Mouse (Mus musculus) limb, embryonic 13.5 days (tissue): ENCODE measurements around the gene Zkscan1. TPM values are rescaled to one million over a fixed set of nuclear protein-coding genes. Genes with fewer than 3 reads are reported as not detected.
A peak's percentile ranks its signal among the peaks of the same experiment; 100 is the strongest.

Source experiments
- ATAC-seq: fragments of 200-750 bp; cut with Nextera tagmentation; 2 replicates; pipeline ENCODE4 v1.8.0; 2017; ENCODE audit warnings: low read depth, moderate number of reproducible peaks, moderate TSS enrichment; ENCODE audit not compliant: low FRiP score
- H3K27ac ChIP-seq: fragments of 300-500 bp; sonication (generic); 2 replicates; pipeline ENCODE4 v1.5.1; 2015; ENCODE audit warnings: inconsistent platforms, mild to moderate bottlenecking, moderate library complexity
- H3K27me3 ChIP-seq: fragments of 300-500 bp; sonication (generic); 2 replicates; pipeline ENCODE4 v1.6.1; 2015; ENCODE audit warnings: mild to moderate bottlenecking, inconsistent platforms
- H3K36me3 ChIP-seq: fragments of 300-500 bp; sonication (generic); 2 replicates; pipeline ENCODE4 v1.6.1; 2015; ENCODE audit warnings: inconsistent platforms, mild to moderate bottlenecking, moderate library complexity
- H3K4me1 ChIP-seq: fragments of 300-500 bp; sonication (generic); 2 replicates; pipeline ENCODE4 v1.6.1; 2015; ENCODE audit warnings: inconsistent platforms
- H3K4me2 ChIP-seq: fragments of 300-500 bp; sonication (generic); replicated peaks from 2 replicates; pipeline ENCODE4 v1.6.1; 2015; ENCODE audit warnings: inconsistent platforms, mild to moderate bottlenecking, moderate library complexity
- H3K4me3 ChIP-seq: fragments of 300-500 bp; sonication (generic); 2 replicates; pipeline ENCODE4 v1.5.1; 2015; ENCODE audit warnings: moderate library complexity, mild to moderate bottlenecking, inconsistent platforms
- H3K9ac ChIP-seq: fragments of 300-500 bp; sonication (generic); 2 replicates; pipeline ENCODE4 v1.6.1; 2015; ENCODE audit warnings: mild to moderate bottlenecking, inconsistent platforms
- H3K9me3 ChIP-seq: fragments of 300-500 bp; sonication (generic); 2 replicates; pipeline ENCODE4 v1.6.1; 2016; ENCODE audit warnings: inconsistent platforms
- WGBS: fragments of 180-500 bp; shearing (Covaris S2); methylation state at CpG from one replicate; pipeline ENCODE4 v1.1.7; 2015; 5-methylcytosine and 5-hydroxymethylcytosine counted together
- polyA plus RNA-seq: library from polyadenylated mRNA; unstranded; fragments of >200 nt; fragmentation: Nextera tagmentation; extraction: Ambion mirVana; gene quantifications from 2 replicates; pipeline ENCODE4 v1.2.1, GENCODE M21; 2015

Gene Zkscan1
- polyA plus RNA-seq, 1 experiment from 2014 or later, result 22.4 TPM

DNA sequence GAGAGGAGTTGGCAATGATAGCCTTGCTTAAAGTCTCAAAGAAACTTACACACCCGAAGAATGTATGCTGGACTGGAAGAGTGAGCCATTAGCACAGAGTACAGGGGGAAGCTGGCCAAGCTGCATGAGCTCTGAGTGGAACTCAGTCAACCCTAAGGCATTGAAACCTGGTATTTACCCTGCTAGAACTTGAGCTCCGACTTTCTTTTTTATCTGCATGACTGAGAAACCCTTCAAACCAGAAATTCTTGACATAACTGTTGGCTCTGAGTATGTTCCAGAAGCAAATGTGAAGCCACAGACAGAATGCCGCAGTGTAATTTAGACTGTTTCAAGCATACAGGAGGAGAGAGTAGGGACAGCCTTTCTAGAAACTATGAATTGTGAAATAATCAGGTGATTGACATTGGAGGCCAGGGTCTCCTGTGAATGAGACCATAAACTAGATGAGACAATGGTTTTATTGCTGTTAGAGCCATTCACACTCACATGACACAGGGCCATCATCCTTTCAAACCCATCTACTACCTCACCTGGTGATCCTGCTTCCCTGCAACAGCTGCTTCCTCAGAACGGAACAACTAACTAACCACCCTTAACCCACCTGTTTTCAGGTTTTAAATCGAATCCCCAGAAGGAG, 47.7 kb downstream of the Zkscan1 start:
- H3K9me3 ChIP-seq, result no peaks in the 10 kb centered on the region
- H3K36me3 ChIP-seq, result peaks cover 81% of the 10 kb centered on the region
- H3K27ac ChIP-seq, result no peak overlapping the region
- H3K4me2 ChIP-seq, result no peak overlapping the region
- H3K4me3 ChIP-seq, result no peak overlapping the region
- no peaks in the 10 kb centered on the region for H3K27me3 ChIP-seq
- H3K4me1 ChIP-seq, result no peaks in the 10 kb centered on the region
- H3K9ac ChIP-seq, result no peak overlapping the region
- WGBS, result 80% methylated on average over 5 of the region's 5 CpGs
- no peak for ATAC-seq

GRCm38 (mm10) chr5:138137257-138137656, 52.4 kb downstream of the Zkscan1 start:
- H3K4me3 ChIP-seq, result no peak overlapping the region
- no peaks in the 10 kb centered on the region for H3K27me3 ChIP-seq
- peaks cover 42% of the 10 kb centered on the region for H3K36me3 ChIP-seq
- 89% methylated on average over 4 of the region's 4 CpGs for WGBS
- H3K4me2 ChIP-seq, result no peak overlapping the region
- H3K4me1 ChIP-seq, result no peaks in the 10 kb centered on the region
- no peak overlapping the region for H3K9ac ChIP-seq
- H3K27ac ChIP-seq, result no peak overlapping the region
- H3K9me3 ChIP-seq, result no peaks in the 10 kb centered on the region
- no peak for ATAC-seq

- no peak overlapping the region for H3K4me2 ChIP-seq
- no peak overlapping the region for H3K4me3 ChIP-seq
- H3K9ac ChIP-seq, result no peak overlapping the region
- H3K27ac ChIP-seq, result no peak overlapping the region
- no peaks in the 10 kb centered on the region for H3K4me1 ChIP-seq
- 61% methylated on average over 8 of the region's 8 CpGs for WGBS
- ATAC-seq, result no peak
- H3K9me3 ChIP-seq, result no peaks in the 10 kb centered on the region
- no peaks in the 10 kb centered on the region for H3K27me3 ChIP-seq
- peaks cover 40% of the 10 kb centered on the region for H3K36me3 ChIP-seq
These were observed 53.2 kb downstream of the Zkscan1 start for GRCm38 (mm10) chr5:138137935-138138549.

GRCm38 (mm10) chr5:138138585-138138984, 53.7 kb downstream of the Zkscan1 start:
- no peak overlapping the region for H3K9ac ChIP-seq
- 80% methylated on average over 4 of the region's 4 CpGs for WGBS
- no peak for ATAC-seq
- H3K4me2 ChIP-seq, result no peak overlapping the region
- no peaks in the 10 kb centered on the region for H3K9me3 ChIP-seq
- H3K27me3 ChIP-seq, result no peaks in the 10 kb centered on the region
- H3K27ac ChIP-seq, result no peak overlapping the region
- H3K4me3 ChIP-seq, result no peak overlapping the region
- H3K4me1 ChIP-seq, result no peaks in the 10 kb centered on the region
- peaks cover 40% of the 10 kb centered on the region for H3K36me3 ChIP-seq

- Histone ChIP-seq H3K27ac (no peak overlapping the region), H3K4me2 (peak overlapping the region; percentile 81), H3K27me3 (no peaks in the 10 kb centered on the region), H3K4me1 (peaks cover 10% of the 10 kb centered on the region), H3K9ac (peak overlapping the region; percentile 92), H3K9me3 (no peaks in the 10 kb centered on the region), H3K36me3 (peaks cover 33% of the 10 kb centered on the region), H3K4me3 (peak overlapping the region; percentile 79)
- WGBS, result 89% methylated on average over 3 of the region's 3 CpGs
- no peak for ATAC-seq
These were observed 69.5 kb downstream of the Zkscan1 start for GRCm38 (mm10) chr5:138154390-138154789.

DNA sequence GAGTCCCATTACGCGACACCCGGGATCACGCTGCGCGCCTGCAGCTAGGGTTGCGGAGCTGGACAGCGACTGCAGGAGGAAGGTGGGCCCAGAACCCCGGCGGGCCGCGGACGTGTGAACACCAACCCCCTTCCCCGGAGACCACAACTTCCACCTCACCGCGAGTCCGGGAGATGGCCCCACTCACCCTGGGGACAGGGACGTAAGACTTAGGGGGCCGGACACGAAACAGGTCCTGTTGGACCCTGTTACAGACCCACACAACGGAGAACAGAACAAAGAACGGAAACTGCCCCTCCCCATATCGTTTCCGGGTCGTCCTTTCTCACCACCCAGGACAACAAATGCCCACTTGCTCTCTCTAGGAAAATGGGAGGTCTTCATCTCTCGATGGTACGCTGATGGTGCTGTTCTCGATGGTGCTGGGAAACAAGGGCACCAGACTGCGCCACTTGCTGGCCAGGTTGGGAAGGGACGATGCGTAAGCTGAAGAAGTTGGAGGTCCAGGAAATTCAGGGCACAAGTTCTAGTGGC, 70.6 kb downstream of the Zkscan1 start, which contains the start of gene Zfp113:
Zfp113 (minus strand) TSS at position 302 of the 534 bp plus-strand sequence.
- Histone ChIP-seq H3K4me1 (peaks cover 12% of the 10 kb centered on the region), H3K4me2 (peak within 1 kb of the TSS; percentile 81), H3K27ac (peak within 1 kb of the TSS; percentile 90), H3K36me3 (peaks cover 28% of the 10 kb centered on the region), H3K9ac (peak within 1 kb of the TSS; percentile 92), H3K27me3 (no peaks in the 10 kb centered on the region), H3K4me3 (peak within 1 kb of the TSS; percentile 79), H3K9me3 (no peaks in the 10 kb centered on the region)
- under 1% methylated on average over 31 of the region's 31 CpGs for WGBS
- peak; percentile 96 for ATAC-seq

Other genes starting within 250 kb of the Zkscan1 start
- 0.20 and 0.40 TPM in 2 replicates for gene Pilra, start 248.8 kb upstream of the Zkscan1 start, polyA plus RNA-seq
- 0.41 TPM in 1 of 2 replicates, not detected in the other for gene Pilrb1, start 227.0 kb upstream of the Zkscan1 start, polyA plus RNA-seq
- gene Pilrb2, start 213.3 kb upstream of the Zkscan1 start, polyA plus RNA-seq, result 0.19 TPM in 1 of 2 replicates, not detected in the other
- not detected in 2 replicates for gene Cyp3a13, start 163.5 kb upstream of the Zkscan1 start, polyA plus RNA-seq
- 0.48 and 0.80 TPM in 2 replicates for gene Gjc3, start 122.0 kb upstream of the Zkscan1 start, polyA plus RNA-seq
- not detected in 2 replicates for gene Azgp1, start 103.6 kb upstream of the Zkscan1 start, polyA plus RNA-seq
- not detected in 2 replicates for gene Smok3a, start 63.8 kb upstream of the Zkscan1 start, polyA plus RNA-seq
- gene Smok3b, start 63.7 kb upstream of the Zkscan1 start, polyA plus RNA-seq, result not detected in 2 replicates
- not detected in 2 replicates for gene Smok3c, start 31.9 kb upstream of the Zkscan1 start, polyA plus RNA-seq
- gene Zscan21, start 31.8 kb downstream of the Zkscan1 start, polyA plus RNA-seq, result 76.5 and 77.3 TPM in 2 replicates
- gene Zfp113, start 70.7 kb downstream of the Zkscan1 start, polyA plus RNA-seq, result 20.3 and 23.8 TPM in 2 replicates
- gene Cops6, start 76.0 kb downstream of the Zkscan1 start, polyA plus RNA-seq, result 362 and 367 TPM in 2 replicates
- 32.2 and 35.8 TPM in 2 replicates for gene Ap4m1, start 86.9 kb downstream of the Zkscan1 start, polyA plus RNA-seq
- gene Mcm7, start 87.3 kb downstream of the Zkscan1 start, polyA plus RNA-seq, result 208 and 210 TPM in 2 replicates
- 99.2 and 106 TPM in 2 replicates for gene Taf6, start 102.4 kb downstream of the Zkscan1 start, polyA plus RNA-seq
- gene Cnpy4, start 102.4 kb downstream of the Zkscan1 start, polyA plus RNA-seq, result 73.0 and 73.8 TPM in 2 replicates
- gene Mblac1, start 109.2 kb downstream of the Zkscan1 start, polyA plus RNA-seq, result 10.5 and 11.3 TPM in 2 replicates
- gene Nxpe5, start 140.8 kb downstream of the Zkscan1 start, polyA plus RNA-seq, result not detected in 2 replicates
- gene Lamtor4, start 170.4 kb downstream of the Zkscan1 start, polyA plus RNA-seq, result 63.5 and 64.7 TPM in 2 replicates
- 4.4 and 5.2 TPM in 2 replicates for gene BC037034, start 178.9 kb downstream of the Zkscan1 start, polyA plus RNA-seq
- gene Gal3st4, start 187.8 kb downstream of the Zkscan1 start, polyA plus RNA-seq, result 3.3 and 4.5 TPM in 2 replicates
- gene Gm43720, start 194.9 kb downstream of the Zkscan1 start, polyA plus RNA-seq, result 0.13 and 0.29 TPM in 2 replicates
- 52.9 and 55.6 TPM in 2 replicates for gene Gpc2, start 194.9 kb downstream of the Zkscan1 start, polyA plus RNA-seq
- gene Stag3, start 195.2 kb downstream of the Zkscan1 start, polyA plus RNA-seq, result 8.2 and 9.4 TPM in 2 replicates